Mouse (Mus musculus) c-Kit-positive CD71-positive TER-119-negative erythroid progenitor cells, embryonic 14.5 days (primary cell): ENCODE measurements around the gene Otud1.
A peak's percentile ranks its signal among the peaks of the same experiment; 100 is the strongest.

Source experiments
- DNase-seq: peaks from one replicate; pipeline ENCODE4 v3.0.0-alpha.2; 2013; ENCODE audit warnings: low read depth

Otud1 gene

DNA sequence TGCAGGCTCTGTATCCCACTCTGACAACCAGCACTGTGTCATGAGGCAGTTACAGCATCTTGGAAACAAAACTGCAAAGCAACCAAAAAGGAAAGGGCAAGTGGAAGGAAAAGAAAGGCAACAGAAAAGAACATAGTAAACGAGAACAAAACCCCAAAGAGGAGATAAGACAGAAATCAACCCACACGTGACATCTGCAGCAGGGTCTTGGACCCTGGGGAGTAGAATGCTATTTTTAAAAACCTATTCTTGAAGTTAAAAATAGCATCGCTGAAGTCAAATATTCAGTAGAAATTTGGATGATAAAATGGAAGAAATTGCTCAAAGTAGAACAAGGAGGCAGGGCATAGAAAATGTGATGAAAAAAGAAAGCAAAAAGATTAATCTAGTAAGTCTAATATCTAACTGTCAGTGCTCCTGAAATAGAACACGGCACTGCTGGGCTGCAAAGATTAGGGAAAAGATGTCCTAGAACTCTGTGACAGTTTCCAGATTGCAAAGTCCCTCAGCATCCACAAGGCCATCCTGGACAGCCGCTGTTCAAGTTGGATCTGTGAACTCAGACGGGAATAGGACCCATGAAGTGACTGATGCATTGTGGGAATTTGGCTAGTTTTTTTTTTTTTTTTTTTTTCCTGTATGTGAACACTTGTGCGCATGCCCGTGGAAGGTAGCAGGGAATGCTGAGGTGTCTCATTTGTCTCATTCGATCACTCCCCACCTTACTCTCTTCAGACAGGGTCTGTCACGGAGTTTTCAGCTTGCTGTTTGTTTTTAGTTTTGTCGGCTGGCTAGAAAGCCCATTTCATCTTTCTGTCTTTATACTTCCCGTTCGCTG, 13.5 kb downstream of the Otud1 start:
- no peak for DNase-seq

DNA sequence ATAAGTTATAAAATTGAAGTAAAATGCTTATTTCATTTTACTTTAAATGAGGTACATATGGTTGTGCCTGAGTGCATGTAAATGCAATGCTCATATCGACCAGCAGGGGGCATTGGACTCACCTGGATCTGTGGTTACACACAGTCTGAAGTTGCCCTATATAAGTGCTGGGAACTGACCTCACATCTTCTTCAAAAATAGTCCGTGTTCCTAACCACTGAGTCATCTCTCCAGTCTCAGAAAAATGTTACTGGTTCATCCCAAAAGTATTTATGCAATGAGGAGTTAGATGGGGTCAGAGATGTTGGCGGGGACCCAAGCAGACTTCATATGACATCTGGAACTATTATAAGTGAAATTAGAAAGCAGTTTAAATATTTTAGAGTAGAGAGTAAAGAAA, 25.4 kb downstream of the Otud1 start:
- DNase-seq: no peak

DNA sequence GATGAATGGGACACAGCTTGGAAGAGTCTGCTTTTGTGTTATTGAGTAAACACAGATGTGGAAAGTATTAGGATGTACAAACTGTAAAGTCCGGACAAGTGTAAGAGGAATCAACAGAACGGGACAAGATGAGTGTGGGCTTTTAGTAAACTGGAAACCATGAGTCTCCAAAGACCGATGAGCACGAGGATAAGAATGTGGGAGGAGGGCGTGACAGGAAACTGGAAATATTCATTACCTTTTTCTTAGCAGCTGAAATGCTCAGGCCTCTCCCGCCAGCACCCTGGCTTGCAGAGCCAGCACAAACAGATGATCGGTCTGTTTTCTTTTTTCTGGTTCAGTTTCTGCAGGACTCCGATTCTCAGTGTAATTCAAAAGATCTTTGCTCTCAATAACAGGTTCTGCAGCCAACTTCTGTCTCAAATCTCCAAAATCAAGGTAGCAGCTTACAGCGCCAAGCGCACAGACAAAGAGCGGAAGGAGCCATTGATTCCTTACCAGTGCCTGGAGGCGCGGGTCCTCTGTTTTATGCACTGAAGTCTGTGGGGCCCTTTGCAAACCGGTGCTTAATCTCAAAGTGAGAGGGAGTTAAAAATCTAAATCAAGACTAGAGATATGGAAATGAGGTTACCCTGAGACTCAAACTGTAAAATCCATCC, 28.1 kb downstream of the Otud1 start:
- DNase-seq: no peak

DNA sequence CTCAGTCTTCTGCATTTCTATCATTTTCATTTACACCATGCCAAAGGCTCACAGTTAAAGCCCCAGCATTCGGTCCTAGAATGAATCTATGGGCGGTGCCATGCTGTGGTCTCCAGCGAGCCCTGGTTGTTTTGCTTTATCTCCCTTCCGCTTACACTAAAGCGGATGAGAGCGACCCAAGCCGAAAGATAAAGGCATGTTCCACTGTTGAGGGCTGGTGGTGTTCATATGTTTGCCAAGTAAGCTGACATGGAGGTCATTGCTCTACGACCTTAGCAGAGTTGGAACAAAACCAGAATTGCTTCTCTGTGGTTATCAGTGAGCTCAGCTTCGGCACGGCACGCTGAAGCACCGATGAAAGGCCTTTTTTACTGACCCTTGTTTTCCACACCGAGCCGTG, 32.5 kb downstream of the Otud1 start:
- DNase-seq: no peak

DNA sequence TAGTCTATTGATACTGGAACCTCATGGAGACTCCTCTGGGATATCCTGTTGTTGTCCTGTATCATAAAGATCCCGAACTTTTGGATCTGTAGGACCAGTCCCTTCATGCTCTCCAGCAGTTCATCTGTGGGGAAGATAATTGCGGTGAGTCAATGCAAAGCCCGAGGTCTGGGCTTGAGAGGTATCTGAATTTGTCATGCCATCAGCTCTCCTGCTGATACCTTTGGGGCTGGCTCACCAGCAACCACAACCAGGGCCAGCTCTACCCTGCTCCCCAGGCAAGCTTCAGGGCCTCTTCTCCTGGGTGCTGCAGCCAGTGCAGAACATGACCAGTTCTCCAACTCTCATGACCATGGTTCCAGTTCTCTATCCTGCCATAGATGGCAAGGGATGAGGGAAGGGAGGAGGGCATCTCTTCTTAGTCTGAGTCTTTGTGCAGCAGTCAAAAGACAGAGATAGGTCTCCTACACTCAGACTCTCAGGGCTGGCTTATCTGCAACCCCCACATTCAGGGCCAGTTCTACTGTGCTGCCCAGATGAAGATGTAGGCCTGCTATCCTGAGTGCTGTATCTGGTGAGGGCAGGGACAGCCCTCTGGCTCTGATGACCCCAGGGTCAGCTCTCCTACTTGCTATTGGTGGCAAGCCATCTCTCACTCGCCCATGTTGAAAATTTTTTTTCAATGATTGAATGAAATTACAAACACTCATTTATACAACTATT, 42.2 kb downstream of the Otud1 start:
- DNase-seq: peak; percentile 48

DNA sequence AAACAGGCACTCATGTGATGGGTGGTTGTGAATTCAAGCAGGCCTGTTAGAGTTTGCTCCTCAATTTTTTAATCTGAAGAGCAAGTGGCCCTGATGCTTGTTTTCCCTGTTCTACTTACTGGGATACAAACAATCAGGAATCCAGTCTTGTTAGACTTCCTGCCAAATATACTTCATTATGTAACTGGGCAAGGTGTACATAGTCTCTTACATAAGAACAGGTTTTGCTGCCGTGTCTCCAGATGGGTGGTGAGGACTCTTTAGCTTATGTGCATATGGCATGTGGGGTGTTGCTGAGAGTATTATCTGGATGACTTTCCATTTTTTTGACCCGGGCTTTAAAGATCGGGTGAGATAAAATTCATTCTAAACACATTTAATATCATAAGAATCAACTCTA, 43.8 kb downstream of the Otud1 start:
- no peak for DNase-seq

DNA sequence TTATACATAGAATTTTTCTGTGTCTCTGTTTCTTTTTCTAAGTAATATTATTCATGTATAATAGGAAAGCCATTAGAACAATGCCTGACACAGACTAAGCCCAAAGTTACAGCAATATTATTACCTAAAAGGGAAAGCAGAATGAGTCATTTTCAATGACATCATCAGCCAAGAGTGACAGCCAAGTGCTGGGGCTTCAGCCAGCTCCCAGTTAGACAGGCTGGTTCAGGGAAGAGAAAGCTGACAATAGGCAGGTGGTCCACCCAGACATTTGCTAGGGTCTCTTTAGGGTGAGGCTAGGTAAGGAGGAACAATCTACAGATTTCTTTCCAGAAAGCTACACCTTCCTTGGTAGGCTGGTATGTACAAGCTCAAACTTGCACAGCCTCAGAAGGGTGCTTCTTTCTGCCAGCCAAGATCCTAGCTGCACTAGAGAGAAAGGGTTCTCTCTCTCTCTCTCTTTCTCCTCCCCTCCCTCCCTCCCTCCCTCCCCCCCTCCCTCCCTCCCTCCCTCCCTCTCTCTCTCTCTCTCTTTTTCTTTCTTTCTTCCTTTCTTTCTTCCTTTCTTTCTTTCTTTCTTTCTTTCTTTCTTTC, 45.6 kb downstream of the Otud1 start:
- DNase-seq: no peak

DNA sequence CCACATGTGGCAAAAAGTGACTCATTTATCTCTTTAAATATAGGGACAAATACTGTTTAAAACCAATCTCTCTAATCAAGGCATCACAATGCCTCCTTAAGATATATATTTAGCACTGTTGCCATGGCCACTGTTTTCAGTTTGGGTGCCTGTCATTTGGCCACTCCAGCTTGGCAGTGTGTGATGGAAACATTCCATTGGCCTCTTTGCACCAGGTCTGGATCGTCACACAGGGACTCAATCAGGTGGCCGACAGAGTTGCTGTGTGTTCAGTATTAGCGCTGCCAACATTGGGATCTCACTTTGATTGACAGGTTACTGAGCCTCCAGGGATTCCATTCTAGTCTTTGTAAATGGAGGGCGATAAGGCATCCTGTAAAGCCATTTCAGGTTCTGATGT, 46.1 kb downstream of the Otud1 start:
- DNase-seq: no peak

DNA sequence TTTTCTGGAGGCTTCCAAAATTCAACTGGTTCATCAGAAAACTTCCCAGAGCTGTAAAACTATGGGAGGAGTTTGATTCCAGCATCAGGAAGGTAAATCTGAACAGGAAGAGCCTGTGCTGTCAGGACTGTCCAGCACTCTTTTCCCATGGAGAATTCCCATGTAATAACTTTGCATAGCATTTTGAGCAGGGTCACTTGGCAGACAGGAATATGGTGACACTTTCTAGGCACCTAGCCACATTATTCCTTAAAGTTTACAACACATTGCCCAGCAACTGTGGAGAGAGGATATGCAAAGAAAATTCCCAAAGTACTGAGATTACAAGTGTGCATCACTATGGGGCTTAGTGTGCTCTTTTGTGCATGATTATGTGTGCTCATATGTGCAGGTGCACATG, 46.7 kb downstream of the Otud1 start:
- no peak for DNase-seq

DNA sequence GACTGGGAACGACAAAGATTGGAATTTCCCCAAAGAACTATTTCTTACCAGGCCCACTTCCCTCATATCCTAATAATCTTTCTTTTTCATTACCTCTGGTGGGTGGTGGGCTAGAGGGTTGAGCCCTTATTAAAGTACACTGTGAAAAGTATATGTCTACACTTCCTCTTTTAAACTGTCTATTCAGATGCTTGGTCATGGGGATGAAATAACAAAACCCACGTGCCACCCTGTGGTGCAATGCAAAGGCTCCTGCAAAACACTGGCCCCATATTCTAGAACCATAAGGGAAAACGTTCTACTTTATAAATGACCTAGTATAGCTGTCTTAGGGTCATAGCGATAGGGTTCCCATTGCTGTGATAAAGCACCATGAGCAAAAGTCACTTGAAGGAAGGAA, 49.3 kb downstream of the Otud1 start:
- DNase-seq: no peak
